Mouse (Mus musculus): Measurements from ENCODE around the gene Tfpi. TPM values are rescaled to one million over a fixed set of nuclear protein-coding genes. Genes with fewer than 3 reads are reported as not detected.

Tfpi gene
- total and polyA plus RNA-seq, 3 experiments, result 0.17 to 0.46 TPM; not detected in 1

DNA sequence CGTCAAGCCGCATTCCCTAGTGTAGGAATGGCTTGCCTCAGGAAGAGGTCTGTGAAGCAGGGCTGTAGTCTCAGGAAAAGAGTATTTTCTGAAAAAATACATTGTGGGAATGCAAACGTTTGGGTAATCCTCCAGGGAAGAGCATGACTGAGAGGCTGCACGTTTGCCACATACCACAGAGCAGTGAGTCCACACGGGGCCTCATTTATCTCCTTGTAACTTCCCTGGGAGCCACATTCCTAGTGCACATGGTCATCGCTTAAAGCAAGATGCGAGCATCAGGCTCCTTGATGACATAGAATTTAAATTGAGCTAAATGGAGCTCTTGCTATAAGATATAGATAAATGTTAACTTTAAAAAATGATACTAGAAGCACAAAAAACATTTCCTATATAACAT lies 11.6 kb downstream of the Tfpi start:
- H3K4me2 ChIP-seq (ENCODE audit: insufficient read depth, low read depth, poor library complexity, severe bottlenecking), result no peak overlapping the region
- TF ChIP-seq POLR2A (IDR thresholded peaks at IDR 0.05; ENCODE audit: low read depth, low read length) (no peak), KAT2A (IDR thresholded peaks at IDR 0.05; ENCODE audit: insufficient replicate concordance, low read length) (no peak), BHLHE40 (IDR thresholded peaks at IDR 0.05; ENCODE audit: low read depth, low read length) (no peak), SIN3A (IDR thresholded peaks at IDR 0.05; ENCODE audit: low read length) (no peak), JUN (IDR thresholded peaks at IDR 0.05; ENCODE audit: insufficient read depth, low read depth, low read length) (no peak), MAFK (IDR thresholded peaks at IDR 0.05; ENCODE audit: insufficient replicate concordance, low read length) (no peak), E2F4 (IDR thresholded peaks at IDR 0.05; ENCODE audit: insufficient replicate concordance, low read depth, low read length) (no peak), NELFE (IDR thresholded peaks at IDR 0.05; ENCODE audit: low read depth, low read length) (no peak), IRF4 (IDR thresholded peaks at IDR 0.05; ENCODE audit: low read depth, low read length) (no peak), SMC3 (IDR thresholded peaks at IDR 0.05; ENCODE audit: low read depth, low read length) (no peak), MAX (IDR thresholded peaks at IDR 0.05; ENCODE audit: low read length) (no peak), CHD1 (IDR thresholded peaks at IDR 0.05; ENCODE audit: low read depth, low read length) (no peak), ZC3H11A (IDR thresholded peaks at IDR 0.05; ENCODE audit: low read depth, low read length) (no peak), MEF2A (IDR thresholded peaks at IDR 0.05; ENCODE audit: borderline replicate concordance, low read depth, low read length) (no peak), ETS1 (conservative IDR thresholded peaks at IDR 0.05; ENCODE audit: low read depth, low read length) (no peak), CTCF (conservative IDR thresholded peaks at IDR 0.05 in 1 of 2, IDR thresholded peaks at IDR 0.05 in 1 of 2; ENCODE audit: low read depth in 2 of 2, low read length in 2 of 2) (no peak), MAZ (IDR thresholded peaks at IDR 0.05; ENCODE audit: low read depth, low read length) (no peak)
- no peaks in the 10 kb centered on the region for H3K9me3 ChIP-seq (replicated peaks; ENCODE audit: low read length)
- no peak overlapping the region for H3K4me3 ChIP-seq (replicated peaks in 1 of 3; ENCODE audit: low read depth in 2 of 3, low read length in 2 of 3, poor library complexity in 1 of 3)
- no peaks in the 10 kb centered on the region for H3K27me3 ChIP-seq (replicated peaks)
- no peak overlapping the region for H3K9ac ChIP-seq (ENCODE audit: insufficient read depth, low read depth)
- DNase-seq (ENCODE audit: extremely low read depth), result no peak
- H3K36me3 ChIP-seq (replicated peaks in 1 of 2; ENCODE audit: control insufficient read depth in 1 of 2, insufficient read depth in 1 of 2, low read length in 1 of 2), result no peaks in the 10 kb centered on the region
- H3K4me1 ChIP-seq (ENCODE audit: control insufficient read depth in 1 of 2, insufficient read depth in 2 of 2), result no peaks in the 10 kb centered on the region
- H3K27ac ChIP-seq (ENCODE audit: insufficient read depth, low read depth), result no peak overlapping the region
- in situ Hi-C loops (cut with MboI; ENCODE audit: low pct_ligation_motif_present, low pct_unique_long_range_greater_than_20kb, low sequenced_read_pairs) (loop anchor here (25.0 kb wide), 1 partner anchor 197 kb away; the partner anchor contains the start of genes Btbd18, Ctnnd1 and Selenoh), dilution Hi-C loops (cut with MboI; ENCODE audit: extremely low pct_ligation_motif_present, extremely low pct_unique_long_range_greater_than_20kb, low sequenced_read_pairs) (no loop called here)
- no peaks in the 10 kb centered on the region for H3K79me2 ChIP-seq (replicated peaks; ENCODE audit: control insufficient read depth, extremely low read depth, insufficient read depth, poor library complexity, severe bottlenecking)

DNA sequence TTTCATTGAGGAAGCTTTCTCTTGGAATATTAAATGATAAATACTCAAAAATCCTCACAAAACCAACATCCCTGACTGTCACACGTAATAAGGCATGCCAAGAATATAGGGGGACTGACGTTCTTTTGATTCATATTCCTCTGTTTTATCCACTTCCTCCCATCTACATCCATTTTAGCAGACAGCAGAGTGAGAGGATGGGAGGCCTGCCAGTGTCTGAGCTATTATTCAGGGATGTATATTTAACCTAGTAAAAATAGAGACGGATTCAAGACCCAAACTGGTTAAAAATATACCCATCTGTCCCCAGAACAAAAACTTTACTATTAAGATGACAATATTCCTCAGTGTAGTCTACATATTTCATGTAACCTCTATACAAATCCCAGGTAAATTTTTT lies 14.2 kb downstream of the Tfpi start:
- TF ChIP-seq UBTF (IDR thresholded peaks at IDR 0.05; ENCODE audit: low read depth, low read length) (no peak), E2F4 (IDR thresholded peaks at IDR 0.05; ENCODE audit: insufficient replicate concordance, low read depth, low read length) (no peak), IRF4 (IDR thresholded peaks at IDR 0.05; ENCODE audit: low read depth, low read length) (no peak), RAD21 (IDR thresholded peaks at IDR 0.05; ENCODE audit: low read depth, low read length) (no peak), ZC3H11A (IDR thresholded peaks at IDR 0.05; ENCODE audit: low read depth, low read length) (no peak), JUND (conservative IDR thresholded peaks at IDR 0.05; ENCODE audit: low read depth, low read length) (no peak), HCFC1 (IDR thresholded peaks at IDR 0.05; ENCODE audit: low read depth, low read length) (no peak), ETS1 (conservative IDR thresholded peaks at IDR 0.05; ENCODE audit: low read depth, low read length) (no peak), MAFK (IDR thresholded peaks at IDR 0.05; ENCODE audit: insufficient replicate concordance, low read length) (no peak), KAT2A (IDR thresholded peaks at IDR 0.05; ENCODE audit: insufficient replicate concordance, low read length) (no peak), MAX (IDR thresholded peaks at IDR 0.05; ENCODE audit: low read length) (no peak), TCF12 (IDR thresholded peaks at IDR 0.05; ENCODE audit: low read depth, low read length) (no peak), MYC (IDR thresholded peaks at IDR 0.05; ENCODE audit: low read depth, low read length) (no peak), CHD1 (IDR thresholded peaks at IDR 0.05; ENCODE audit: low read depth, low read length) (no peak), NELFE (IDR thresholded peaks at IDR 0.05; ENCODE audit: low read depth, low read length) (no peak), CHD2 (IDR thresholded peaks at IDR 0.05; ENCODE audit: low read length) (no peak), ZMIZ1 (IDR thresholded peaks at IDR 0.05; ENCODE audit: low read depth, low read length) (no peak), MEF2A (IDR thresholded peaks at IDR 0.05; ENCODE audit: borderline replicate concordance, low read depth, low read length) (no peak), MAZ (IDR thresholded peaks at IDR 0.05; ENCODE audit: low read depth, low read length) (no peak), ELF1 (IDR thresholded peaks at IDR 0.05; ENCODE audit: low read depth, low read length) (no peak)
- Histone ChIP-seq H3K4me2 (ENCODE audit: insufficient read depth, low read depth, poor library complexity, severe bottlenecking) (no peak overlapping the region), H3K9ac (ENCODE audit: insufficient read depth, low read depth) (no peak overlapping the region), H3K4me3 (replicated peaks in 1 of 3; ENCODE audit: low read depth in 2 of 3, low read length in 2 of 3, poor library complexity in 1 of 3) (no peak overlapping the region), H3K79me2 (replicated peaks; ENCODE audit: control insufficient read depth, extremely low read depth, insufficient read depth, poor library complexity, severe bottlenecking) (no peaks in the 10 kb centered on the region), H3K4me1 (ENCODE audit: control insufficient read depth in 1 of 2, insufficient read depth in 2 of 2) (no peaks in the 10 kb centered on the region), H3K27me3 (replicated peaks) (no peaks in the 10 kb centered on the region), H3K27ac (ENCODE audit: insufficient read depth, low read depth) (no peak overlapping the region), H3K9me3 (replicated peaks; ENCODE audit: low read length) (no peaks in the 10 kb centered on the region), H3K36me3 (replicated peaks in 1 of 2; ENCODE audit: control insufficient read depth in 1 of 2, insufficient read depth in 1 of 2, low read length in 1 of 2) (no peaks in the 10 kb centered on the region)
- no peak for DNase-seq (ENCODE audit: extremely low read depth)
- in situ Hi-C loops (cut with MboI; ENCODE audit: low pct_ligation_motif_present, low pct_unique_long_range_greater_than_20kb, low sequenced_read_pairs) (loop anchor here (25.0 kb wide), 1 partner anchor 200 kb away; the partner anchor contains the start of genes Btbd18, Ctnnd1 and Selenoh), dilution Hi-C loops (cut with MboI; ENCODE audit: extremely low pct_ligation_motif_present, extremely low pct_unique_long_range_greater_than_20kb, low sequenced_read_pairs) (no loop called here)

All from CH12.LX (cell line).